Mouse (Mus musculus): ENCODE data around the gene Gsdmc3. TPM values are rescaled to one million over a fixed set of nuclear protein-coding genes. Genes with fewer than 3 reads are reported as not detected.
"Not testable (repeated sequence)": the region's sequence is repeated elsewhere in the genome, so short reads cannot be mapped to it uniquely, and the experiment has no call there.

Gene Gsdmc3
- not detected in 2 replicates for polyA plus RNA-seq (2016; fragmentation: Nextera tagmentation; extraction: Ambion mirVana)

DNA sequence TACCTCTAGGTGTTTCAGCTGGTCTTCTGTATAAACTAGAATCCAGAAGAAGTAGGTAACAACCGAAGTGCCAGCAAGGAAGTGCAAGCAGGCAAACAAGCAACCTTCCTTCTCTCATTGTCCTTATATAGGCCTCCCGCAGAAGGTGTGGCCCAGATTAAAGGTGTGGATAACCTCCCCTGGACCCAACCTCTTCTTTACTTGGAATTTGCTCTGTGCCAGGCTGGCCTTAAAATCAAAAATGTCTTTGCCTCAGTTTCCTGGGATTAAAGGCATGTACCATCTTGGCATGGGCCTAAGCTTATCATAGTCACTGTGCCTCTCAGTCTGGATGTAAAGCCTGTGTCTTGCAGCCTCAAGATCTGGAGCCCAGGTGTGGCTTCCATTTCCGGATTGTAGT lies at the start of gene Gsdmc3:
Gene Gsdmc3, minus strand, starts transcription at position 101 of the 400 bp plus-strand sequence.
- H3K9me3 ChIP-seq; H3K4me3 ChIP-seq; H3K36me3 ChIP-seq; DNase-seq (ENCODE audit: low spot score); H3K27ac ChIP-seq; H3K4me1 ChIP-seq; H3K27me3 ChIP-seq (ENCODE audit: insufficient read depth, poor library complexity, severe bottlenecking): not testable (repeated sequence)
- WGBS: 79% methylated on average over 1 of the region's 3 CpGs

DNA sequence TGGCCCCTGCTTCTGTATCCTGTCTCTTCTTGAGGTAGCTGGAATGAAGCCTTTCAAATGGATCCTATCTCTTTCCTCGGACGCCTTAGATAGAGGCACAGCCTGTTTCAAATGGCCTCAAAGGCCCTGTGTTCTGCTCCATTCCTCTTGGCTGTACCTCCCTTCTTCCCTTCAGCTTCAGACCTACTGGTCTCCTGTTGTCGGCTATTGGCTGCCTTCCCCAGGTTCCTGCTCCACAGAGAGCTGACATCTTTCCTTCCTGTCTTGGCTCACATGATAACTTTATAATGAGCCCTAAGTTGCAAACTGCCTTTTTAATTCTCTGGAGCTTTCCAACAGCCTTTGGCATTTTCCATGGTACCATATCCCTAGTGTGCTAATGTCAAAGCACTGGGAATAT lies 47.8 kb upstream of the Gsdmc3 start:
- Histone ChIP-seq H3K27me3 (ENCODE audit: insufficient read depth, poor library complexity, severe bottlenecking) (no peaks in the 10 kb centered on the region), H3K4me3 (no peak overlapping the region), H3K27ac (no peak overlapping the region), H3K36me3 (peaks cover 27% of the 10 kb centered on the region), H3K9me3 (no peaks in the 10 kb centered on the region), H3K4me1 (no peaks in the 10 kb centered on the region)
- 80% methylated on average over 3 of the region's 3 CpGs for WGBS
- DNase-seq (ENCODE audit: low spot score): no peak

DNA sequence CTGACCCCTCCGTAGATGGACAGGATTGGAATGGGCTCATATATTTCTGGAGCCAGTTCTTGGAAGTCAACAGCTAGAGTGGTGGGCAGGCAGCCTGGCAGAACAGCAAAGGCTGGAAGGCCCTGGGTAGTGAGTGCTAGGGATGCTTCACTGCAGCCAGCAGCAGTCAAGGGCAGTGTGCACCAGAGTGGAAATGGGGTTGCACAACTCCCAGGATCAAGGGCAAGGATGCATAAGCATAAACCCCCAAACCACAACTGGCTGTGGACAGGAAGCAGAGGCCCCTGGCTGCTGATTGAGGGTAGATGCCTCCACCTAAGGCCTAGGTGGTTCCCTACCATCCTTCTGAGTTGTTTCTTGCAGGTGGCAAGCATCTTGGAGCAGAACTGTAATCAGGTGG lies 46.1 kb upstream of the Gsdmc3 start:
- no peak overlapping the region for H3K27ac ChIP-seq
- peaks cover 14% of the 10 kb centered on the region for H3K36me3 ChIP-seq
- WGBS: 79% methylated on average over 1 of the region's 1 CpGs
- no peaks in the 10 kb centered on the region for H3K9me3 ChIP-seq
- H3K4me1 ChIP-seq: no peaks in the 10 kb centered on the region
- no peak overlapping the region for H3K4me3 ChIP-seq
- no peak for DNase-seq (ENCODE audit: low spot score)
- H3K27me3 ChIP-seq (ENCODE audit: insufficient read depth, poor library complexity, severe bottlenecking): no peaks in the 10 kb centered on the region

DNA sequence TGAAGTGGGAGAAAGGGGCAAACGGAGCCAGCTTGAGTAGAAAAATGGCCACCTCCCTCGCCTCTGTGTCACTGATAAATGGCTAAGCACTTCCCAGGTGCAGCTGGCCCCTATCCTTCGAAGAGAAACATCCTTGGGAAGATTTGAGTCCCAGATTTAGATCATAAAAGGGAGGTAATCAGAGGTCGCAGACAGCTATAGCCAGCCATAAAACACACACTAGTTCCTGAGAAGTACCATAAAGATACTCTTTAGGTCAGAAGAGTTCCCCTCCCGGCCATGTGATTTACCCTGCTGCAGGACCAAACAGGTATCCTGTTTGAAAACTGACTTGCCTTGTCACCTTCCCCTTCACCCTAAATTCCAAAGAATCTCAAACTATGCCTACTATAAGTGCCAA lies 43.3 kb upstream of the Gsdmc3 start:
- H3K9me3 ChIP-seq; H3K27ac ChIP-seq; H3K27me3 ChIP-seq (ENCODE audit: insufficient read depth, poor library complexity, severe bottlenecking); H3K4me3 ChIP-seq; H3K4me1 ChIP-seq; DNase-seq (ENCODE audit: low spot score); H3K36me3 ChIP-seq: not testable (repeated sequence)
- 63% methylated on average over 3 of the region's 5 CpGs for WGBS

DNA sequence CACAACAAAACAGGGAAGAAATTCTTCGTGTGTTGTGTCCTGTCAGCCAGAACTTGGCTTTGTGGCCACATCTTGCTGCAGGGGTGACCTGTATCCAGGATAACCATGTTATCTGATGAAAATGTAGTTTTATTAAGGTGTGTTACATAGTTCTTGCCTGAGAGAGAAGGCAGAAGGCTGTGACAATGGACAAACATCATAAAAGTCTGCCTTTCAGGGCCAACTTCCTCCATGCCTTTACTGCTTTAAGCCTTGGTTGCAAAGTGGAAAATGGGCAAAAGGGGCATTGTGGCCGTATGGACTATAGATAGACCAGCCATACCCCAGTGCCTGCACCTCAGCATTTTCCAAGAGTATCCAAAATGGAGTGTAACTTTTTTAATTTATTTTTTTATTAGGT lies 41.4 kb upstream of the Gsdmc3 start:
- DNase-seq (ENCODE audit: low spot score); H3K4me1 ChIP-seq; H3K27me3 ChIP-seq (ENCODE audit: insufficient read depth, poor library complexity, severe bottlenecking); H3K9me3 ChIP-seq; H3K4me3 ChIP-seq; H3K27ac ChIP-seq; H3K36me3 ChIP-seq: not testable (repeated sequence)
- WGBS: 81% methylated on average over 2 of the region's 2 CpGs

DNA sequence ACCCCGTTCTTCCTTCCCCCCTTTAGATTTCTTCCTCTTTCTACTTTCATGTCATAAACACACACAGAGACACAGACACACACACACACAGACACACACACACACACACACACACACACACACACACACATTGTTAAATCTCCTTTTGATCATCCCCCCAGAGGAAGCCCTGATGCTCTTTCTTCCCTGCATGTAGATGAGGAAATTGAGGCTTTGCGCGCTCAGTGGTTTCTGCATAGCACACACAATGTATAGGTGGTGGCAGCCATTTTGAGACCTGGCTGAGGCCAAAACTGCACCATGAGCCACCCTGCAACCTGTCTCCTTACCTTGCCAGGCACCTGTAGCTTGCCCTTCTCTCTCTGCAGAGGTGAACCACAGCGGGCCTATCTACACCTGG lies 38.2 kb upstream of the Gsdmc3 start:
- H3K36me3 ChIP-seq; H3K9me3 ChIP-seq; H3K4me3 ChIP-seq; H3K4me1 ChIP-seq; DNase-seq (ENCODE audit: low spot score); H3K27me3 ChIP-seq (ENCODE audit: insufficient read depth, poor library complexity, severe bottlenecking); H3K27ac ChIP-seq: not testable (repeated sequence)
- 77% methylated on average over 4 of the region's 4 CpGs for WGBS

DNA sequence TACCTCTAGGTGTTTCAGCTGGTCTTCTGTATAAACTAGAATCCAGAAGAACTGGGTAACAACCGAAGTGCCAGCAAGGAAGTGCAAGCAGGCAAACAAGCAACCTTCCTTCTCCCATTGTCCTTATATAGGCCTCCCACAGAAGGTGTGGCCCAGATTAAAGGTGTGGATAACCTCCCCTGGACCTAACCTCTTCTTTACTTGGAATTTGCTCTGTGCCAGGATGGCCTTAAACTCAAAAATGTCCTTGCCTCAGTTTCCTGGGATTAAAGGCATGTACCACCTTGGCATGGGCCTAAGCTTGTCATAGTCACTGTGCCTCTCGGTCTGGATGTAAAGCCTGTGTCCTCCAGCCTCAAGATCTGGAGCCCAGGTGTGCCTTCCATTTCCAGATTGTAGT lies 33.8 kb upstream of the Gsdmc3 start, which contains the start of gene Gsdmc4:
Gene Gsdmc4, minus strand, starts transcription at position 101 of the 400 bp plus-strand sequence.
- 80% methylated on average over 2 of the region's 2 CpGs for WGBS
- not testable (repeated sequence) for H3K27ac ChIP-seq; H3K36me3 ChIP-seq; H3K4me3 ChIP-seq; DNase-seq (ENCODE audit: low spot score); H3K4me1 ChIP-seq; H3K9me3 ChIP-seq; H3K27me3 ChIP-seq (ENCODE audit: insufficient read depth, poor library complexity, severe bottlenecking)

DNA sequence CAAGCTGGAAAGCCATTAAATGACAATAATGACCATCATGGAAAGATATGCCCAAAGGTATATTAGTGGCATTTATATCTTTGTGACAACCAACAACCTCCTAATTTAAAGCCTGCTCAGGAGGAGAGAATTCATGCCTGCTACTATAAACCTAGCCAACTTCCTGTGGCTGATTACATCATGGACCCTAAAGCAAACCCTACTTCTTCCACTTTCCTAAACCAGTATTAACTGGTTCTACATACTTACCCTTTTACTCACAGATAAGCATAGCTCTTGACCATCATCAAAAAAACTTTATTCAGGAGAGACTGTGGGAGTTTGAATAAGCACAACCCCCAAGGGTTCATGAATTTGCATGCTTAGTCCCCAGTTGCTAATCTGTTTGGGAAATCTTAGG lies 31.5 kb upstream of the Gsdmc3 start:
- not testable (repeated sequence) for H3K27me3 ChIP-seq (ENCODE audit: insufficient read depth, poor library complexity, severe bottlenecking); DNase-seq (ENCODE audit: low spot score); H3K9me3 ChIP-seq; H3K4me1 ChIP-seq; H3K36me3 ChIP-seq; H3K4me3 ChIP-seq; H3K27ac ChIP-seq

DNA sequence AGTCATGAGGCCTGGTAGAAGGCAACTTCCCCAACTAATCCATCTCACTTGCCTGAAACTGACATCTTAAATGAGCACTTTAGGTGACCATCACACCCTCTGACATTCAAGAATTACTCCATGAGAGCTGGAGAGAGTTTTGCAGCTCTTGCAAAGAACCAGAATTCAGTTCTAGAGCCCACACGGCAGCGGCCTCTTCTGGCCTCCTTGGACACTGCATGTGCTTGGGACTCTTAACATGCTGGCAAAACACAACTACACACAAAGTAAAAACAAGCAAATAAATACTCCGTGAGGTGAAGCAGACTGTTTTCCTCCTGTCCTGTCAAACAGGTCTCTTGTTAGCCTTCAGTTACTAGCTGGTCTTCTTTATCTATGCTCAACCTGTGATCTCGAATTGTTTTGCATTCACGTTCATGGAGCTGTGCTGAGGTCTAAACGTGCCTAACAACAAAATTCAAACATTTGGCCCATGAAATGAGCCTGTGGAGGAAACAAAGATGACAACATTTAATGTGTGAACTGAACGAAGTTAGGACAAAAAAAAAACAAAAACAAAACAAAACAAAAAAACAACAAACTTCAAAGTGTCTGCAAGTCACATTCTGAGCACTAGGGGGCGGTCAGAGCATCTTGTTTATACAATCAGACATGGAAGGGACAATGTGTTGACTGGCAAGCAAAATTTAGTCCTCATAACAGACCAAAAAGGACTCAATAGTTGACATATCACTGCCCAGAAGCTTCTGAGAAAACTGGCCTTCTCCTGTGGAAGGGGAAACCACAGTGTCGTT lies 17.4 kb upstream of the Gsdmc3 start:
- H3K36me3 ChIP-seq; H3K4me3 ChIP-seq; H3K27ac ChIP-seq; H3K27me3 ChIP-seq (ENCODE audit: insufficient read depth, poor library complexity, severe bottlenecking); H3K9me3 ChIP-seq; H3K4me1 ChIP-seq: not testable (repeated sequence)
- WGBS: 36% methylated on average over 9 of the region's 9 CpGs
- peak; percentile 80 for DNase-seq (ENCODE audit: low spot score)

DNA sequence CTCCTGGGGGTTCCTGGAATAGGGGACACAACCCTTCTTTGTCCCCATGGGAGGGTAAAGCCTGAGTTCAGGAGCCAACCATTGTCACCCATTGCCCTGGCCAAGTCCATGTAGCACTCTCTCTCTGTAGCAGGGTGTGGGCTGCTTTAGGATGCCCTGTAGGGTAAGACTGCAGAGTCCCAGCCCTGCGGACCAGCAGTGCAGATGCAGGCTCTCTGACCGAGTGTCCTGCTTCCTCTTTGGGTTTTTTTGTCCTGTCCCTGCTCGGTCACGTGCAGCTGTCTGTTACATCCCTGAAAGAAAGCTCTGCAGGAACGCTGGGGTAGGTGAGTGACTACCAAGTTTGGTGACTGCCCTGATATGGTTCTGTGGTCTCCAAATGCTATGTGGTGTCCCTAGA lies 10.1 kb upstream of the Gsdmc3 start:
- not testable (repeated sequence) for H3K9me3 ChIP-seq; H3K27ac ChIP-seq; H3K27me3 ChIP-seq (ENCODE audit: insufficient read depth, poor library complexity, severe bottlenecking); H3K4me1 ChIP-seq; DNase-seq (ENCODE audit: low spot score); H3K36me3 ChIP-seq; H3K4me3 ChIP-seq
- WGBS: 68% methylated on average over 5 of the region's 5 CpGs

DNA sequence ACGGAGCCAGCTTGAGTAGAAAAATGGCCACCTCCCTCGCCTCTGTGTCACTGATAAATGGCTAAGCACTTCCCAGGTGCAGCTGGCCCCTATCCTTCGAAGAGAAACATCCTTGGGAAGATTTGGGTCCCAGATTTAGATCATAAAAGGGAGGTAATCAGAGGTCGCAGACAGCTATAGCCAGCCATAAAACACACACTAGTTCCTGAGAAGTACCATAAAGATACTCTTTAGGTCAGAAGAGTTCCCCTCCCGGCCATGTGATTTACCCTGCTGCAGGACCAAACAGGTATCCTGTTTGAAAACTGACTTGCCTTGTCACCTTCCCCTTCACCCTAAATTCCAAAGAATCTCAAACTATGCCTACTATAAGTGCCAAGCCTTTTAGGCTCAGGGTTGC lies 9.6 kb upstream of the Gsdmc3 start:
- no CpG with 5 or more reads among the region's 5 CpGs for WGBS
- not testable (repeated sequence) for DNase-seq (ENCODE audit: low spot score); H3K27ac ChIP-seq; H3K9me3 ChIP-seq; H3K27me3 ChIP-seq (ENCODE audit: insufficient read depth, poor library complexity, severe bottlenecking); H3K4me1 ChIP-seq; H3K4me3 ChIP-seq; H3K36me3 ChIP-seq

DNA sequence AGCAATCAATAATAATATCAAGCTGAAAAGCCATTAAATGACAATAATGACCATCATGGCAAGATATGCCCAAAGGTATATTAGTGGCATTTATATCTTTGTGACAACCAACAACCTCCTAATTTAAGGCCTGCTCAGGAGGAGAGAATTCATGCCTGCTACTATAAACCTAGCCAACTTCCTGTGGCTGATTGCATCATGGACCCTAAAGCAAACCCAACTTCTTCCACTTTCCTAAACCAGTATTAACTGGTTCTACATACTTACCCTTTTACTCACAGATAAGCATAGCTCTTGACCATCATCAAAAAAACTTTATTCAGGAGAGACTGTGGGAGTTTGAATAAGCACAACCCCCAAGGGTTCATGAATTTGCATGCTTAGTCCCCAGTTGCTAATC lies 2.2 kb downstream of the Gsdmc3 start:
- DNase-seq (ENCODE audit: low spot score); H3K27ac ChIP-seq; H3K36me3 ChIP-seq; H3K9me3 ChIP-seq; H3K4me3 ChIP-seq; H3K27me3 ChIP-seq (ENCODE audit: insufficient read depth, poor library complexity, severe bottlenecking); H3K4me1 ChIP-seq: not testable (repeated sequence)

DNA sequence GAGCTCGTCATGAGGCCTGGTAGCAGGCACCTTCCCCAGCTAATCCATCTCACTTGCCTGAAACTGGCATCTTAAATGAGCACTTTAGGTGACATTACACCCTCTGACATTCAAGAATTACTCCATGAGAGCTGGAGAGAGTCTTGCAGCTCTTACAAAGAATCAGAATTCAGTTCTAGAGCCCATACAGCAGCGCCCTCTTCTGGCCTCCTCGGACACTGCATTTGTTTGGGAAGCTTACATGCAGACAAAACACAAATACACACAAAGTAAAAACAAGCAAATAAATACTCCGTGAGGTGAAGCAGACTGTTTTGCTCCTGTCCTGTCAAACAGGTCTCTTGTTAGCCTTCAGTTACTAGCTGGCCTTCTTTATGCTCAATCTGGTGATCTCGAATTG lies 16.4 kb downstream of the Gsdmc3 start:
- H3K4me1 ChIP-seq; DNase-seq (ENCODE audit: low spot score); H3K27ac ChIP-seq; H3K9me3 ChIP-seq; H3K27me3 ChIP-seq (ENCODE audit: insufficient read depth, poor library complexity, severe bottlenecking); H3K36me3 ChIP-seq; H3K4me3 ChIP-seq: not testable (repeated sequence)
- 47% methylated on average over 5 of the region's 5 CpGs for WGBS

Data from heart, embryonic 10.5 days (tissue).